12 mouse cellular contexts compared by ENCODE assay signal in genomic region chr2:30173541-30174240, GRCm38 (mm10).
"Had no signal": no experiment of that assay in that cellular context is flagged by ENCODE, and none has a peak within 500 bp of the region (broad histone marks: within the 10 kb centered on the region; RNA-seq: fewer than 3 reads in every experiment).

No protein-coding gene starts in this region.

- DNase-seq: kidney, postnatal 10 days; left cerebral cortex, postnatal 4 days; lung, embryonic 14.5 days; lung, postnatal 10 days; right cerebral cortex, postnatal 14 days; thymus, postnatal 36 days had no signal

- H3K27ac ChIP-seq: limb, embryonic 13.5 days; liver, embryonic 12.5 days; neural tube, embryonic 13.5 days; stomach, embryonic 15.5 days had no signal

- H3K4me3 ChIP-seq: liver, embryonic 12.5 days; neural tube, embryonic 13.5 days; stomach, embryonic 15.5 days had no signal

- H3K4me2 ChIP-seq: limb, embryonic 13.5 days; lung, embryonic 14.5 days; midbrain, embryonic 11.5 days; neural tube, embryonic 13.5 days; stomach, embryonic 15.5 days had no signal

- ATAC-seq: liver, embryonic 12.5 days; midbrain, embryonic 16.5 days had no signal

- H3K27me3 ChIP-seq: limb, embryonic 13.5 days; liver, embryonic 12.5 days; neural tube, embryonic 13.5 days; stomach, embryonic 15.5 days had no signal

- H3K9ac ChIP-seq: limb, embryonic 13.5 days; liver, embryonic 12.5 days; lung, embryonic 14.5 days; neural tube, embryonic 13.5 days; stomach, embryonic 15.5 days had no signal

- H3K9me3 ChIP-seq: neural tube, embryonic 13.5 days; stomach, embryonic 15.5 days had no signal
